9 mouse cellular contexts compared by ENCODE assay signal in the genomic region with DNA sequence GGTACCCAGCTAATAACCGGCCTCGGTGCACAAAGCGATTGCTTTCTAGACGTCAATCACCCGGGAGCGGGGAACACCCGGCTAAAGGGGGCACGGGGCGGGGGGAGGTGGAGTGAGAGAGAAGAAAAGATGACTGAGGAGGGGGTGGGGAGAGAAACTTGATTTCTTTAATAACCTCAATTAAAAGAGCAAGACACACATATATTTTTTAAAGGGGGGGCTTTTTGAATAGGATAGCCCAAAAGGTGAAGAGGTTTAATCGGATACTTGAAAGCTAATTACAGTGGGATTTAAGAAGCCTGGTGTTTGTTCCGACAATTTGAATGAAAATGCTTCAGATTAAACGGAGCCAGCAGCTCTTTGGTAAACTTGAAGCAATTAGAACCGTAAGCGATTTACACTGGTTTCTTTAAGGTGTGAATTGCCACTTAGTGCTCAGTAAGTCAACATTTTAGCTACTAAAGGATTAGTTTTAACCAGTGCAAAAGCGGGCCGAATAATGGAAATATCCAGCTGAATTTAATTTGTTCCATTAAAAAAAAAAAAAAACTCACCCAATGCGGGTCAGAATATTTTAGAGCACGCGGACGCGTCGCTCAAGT. TPM values are rescaled to one million over a fixed set of nuclear protein-coding genes. Genes with fewer than 3 reads are reported as not detected.
DNase-seq lines count a peak whose midpoint lies in the region; ATAC-seq and TF ChIP-seq lines count a peak whose summit lies in the region.
"Had no signal": no experiment of that assay in that cellular context is flagged by ENCODE, and none has a peak within 500 bp of the region (broad histone marks: within the 10 kb centered on the region; RNA-seq: fewer than 3 reads in every experiment).

No protein-coding gene starts in this region.

- under 1% methylated on average over 22 of the region's 22 CpGs for WGBS in kidney, postnatal 0 days
- under 1% methylated on average over 22 of the region's 22 CpGs for WGBS in embryonic facial prominence, embryonic 13.5 days
- under 1% methylated on average over 22 of the region's 22 CpGs for WGBS in intestine, postnatal 0 days
- WGBS in neural tube, embryonic 15.5 days: under 1% methylated on average over 22 of the region's 22 CpGs

- no peak overlapping the region for H3K9ac ChIP-seq in kidney, postnatal 0 days (ENCODE audit: low read depth, low read length)
- peak overlapping the region; percentile 89 for H3K9ac ChIP-seq in embryonic facial prominence, embryonic 13.5 days
- no peak overlapping the region for H3K9ac ChIP-seq in intestine, postnatal 0 days (ENCODE audit: low read depth, low read length)
- H3K9ac ChIP-seq in neural tube, embryonic 15.5 days (replicated peaks): peak overlapping the region; percentile 17; the same call in 1 of the 2 replicates

- H3K4me3 ChIP-seq in kidney, postnatal 0 days (replicated peaks; ENCODE audit: low read depth, low read length): peak overlapping the region; percentile 29
- H3K4me3 ChIP-seq in embryonic facial prominence, embryonic 13.5 days: peak overlapping the region; percentile 62
- peak overlapping the region; percentile 33 for H3K4me3 ChIP-seq in intestine, postnatal 0 days (ENCODE audit: low read depth, low read length)
- H3K4me3 ChIP-seq in neural tube, embryonic 15.5 days (replicated peaks): peak overlapping the region; percentile 41

- DNase-seq in kidney, postnatal 0 days (ENCODE audit: low spot score): no peak
- DNase-seq in kidney, postnatal 4 days: no peak
- DNase-seq in adrenal gland, postnatal 10 days: no peak
- no peak for DNase-seq in urinary bladder, adult 2 months (ENCODE audit: low spot score)
- DNase-seq in adrenal gland, postnatal 25 days: no peak

- H3K4me2 ChIP-seq in kidney, postnatal 0 days (ENCODE audit: low read length): peak overlapping the region; percentile 56
- peak overlapping the region; percentile 71 for H3K4me2 ChIP-seq in embryonic facial prominence, embryonic 13.5 days
- H3K4me2 ChIP-seq in intestine, postnatal 0 days (replicated peaks; ENCODE audit: low read depth): peak overlapping the region; percentile 58
- H3K4me2 ChIP-seq in neural tube, embryonic 15.5 days: peak overlapping the region; percentile 78

- H3K4me1 ChIP-seq in kidney, postnatal 0 days (replicated peaks; ENCODE audit: insufficient read depth, low read length): peaks cover 13% of the 10 kb centered on the region; the same call in 1 of the 2 replicates
- H3K4me1 ChIP-seq in embryonic facial prominence, embryonic 13.5 days: peaks cover 26% of the 10 kb centered on the region
- H3K4me1 ChIP-seq in intestine, postnatal 0 days (replicated peaks; ENCODE audit: control insufficient read depth, insufficient read depth, low read length): peaks cover 8% of the 10 kb centered on the region; the same call in 1 of the 2 replicates
- peaks cover 28% of the 10 kb centered on the region for H3K4me1 ChIP-seq in neural tube, embryonic 15.5 days

- no peak overlapping the region for H3K27ac ChIP-seq in kidney, postnatal 0 days
- H3K27ac ChIP-seq in embryonic facial prominence, embryonic 13.5 days: peak overlapping the region; percentile 97
- no peak overlapping the region for H3K27ac ChIP-seq in intestine, postnatal 0 days (ENCODE audit: low read depth, low read length)
- no peak overlapping the region for H3K27ac ChIP-seq in neural tube, embryonic 15.5 days (replicated peaks)

- H3K9me3 ChIP-seq in kidney, postnatal 0 days (replicated peaks; ENCODE audit: low read length): no peaks in the 10 kb centered on the region
- no peaks in the 10 kb centered on the region for H3K9me3 ChIP-seq in embryonic facial prominence, embryonic 13.5 days
- H3K9me3 ChIP-seq in intestine, postnatal 0 days (ENCODE audit: control insufficient read depth): no peaks in the 10 kb centered on the region
- H3K9me3 ChIP-seq in neural tube, embryonic 15.5 days (replicated peaks): no peaks in the 10 kb centered on the region

- H3K27me3 ChIP-seq in kidney, postnatal 0 days (ENCODE audit: insufficient read depth, low read length): peaks cover 82% of the 10 kb centered on the region
- H3K27me3 ChIP-seq in embryonic facial prominence, embryonic 13.5 days: peaks cover 81% of the 10 kb centered on the region
- H3K27me3 ChIP-seq in intestine, postnatal 0 days (replicated peaks; ENCODE audit: control insufficient read depth, insufficient read depth, low read length): peaks cover 95% of the 10 kb centered on the region
- H3K27me3 ChIP-seq in neural tube, embryonic 15.5 days (replicated peaks): peaks cover 82% of the 10 kb centered on the region

- no peak for TF ChIP-seq CTCF in kidney, postnatal 0 days (IDR thresholded peaks at IDR 0.05; ENCODE audit: low read depth)
- TF ChIP-seq CTCF in intestine, postnatal 0 days (IDR thresholded peaks at IDR 0.05; ENCODE audit: low read depth): no peak

- no peaks in the 10 kb centered on the region for H3K36me3 ChIP-seq in kidney, postnatal 0 days (ENCODE audit: insufficient read depth, low read length)
- no peaks in the 10 kb centered on the region for H3K36me3 ChIP-seq in embryonic facial prominence, embryonic 13.5 days
- H3K36me3 ChIP-seq in intestine, postnatal 0 days (ENCODE audit: control insufficient read depth, insufficient read depth): no peaks in the 10 kb centered on the region
- H3K36me3 ChIP-seq in neural tube, embryonic 15.5 days: no peaks in the 10 kb centered on the region

- no peak for ATAC-seq in kidney, postnatal 0 days (replicated peaks; ENCODE audit: low FRiP score, low read depth)
- no peak for ATAC-seq in embryonic facial prominence, embryonic 13.5 days (ENCODE audit: insufficient number of reproducible peaks, insufficient read depth, low FRiP score, low TSS enrichment, low read depth)
- no peak for ATAC-seq in intestine, postnatal 0 days
- no peak for ATAC-seq in neural tube, embryonic 15.5 days (ENCODE audit: low FRiP score)
- ATAC-seq: Patski had no signal

RNA-seq across cellular contexts. Expression of a gene that starts 1.6 kb away (rescaled TPM):
- not detected in 2 replicates for polyA plus RNA-seq in kidney, postnatal 0 days (2015; fragmentation: Nextera tagmentation; extraction: Ambion mirVana)
- polyA plus RNA-seq in embryonic facial prominence, embryonic 13.5 days (2015; fragmentation: Nextera tagmentation; extraction: Ambion mirVana): 58.2 and 61.9 TPM in 2 replicates
- not detected in 2 replicates for polyA plus RNA-seq in intestine, postnatal 0 days (2015; fragmentation: Nextera tagmentation; extraction: Ambion mirVana)
- polyA plus RNA-seq in neural tube, embryonic 15.5 days (2015; fragmentation: Nextera tagmentation; extraction: Ambion mirVana): 0.19 TPM in 1 of 2 replicates, not detected in the other
- total RNA-seq in adrenal gland, postnatal 10 days (2021): 1 to 10 TPM in 1 of 2 experiments, under 1 TPM in 1; 0.75 to 1.7 TPM
- polyA plus RNA-seq in urinary bladder, adult 2 months (2012; rRNA removed): not detected in 2 replicates
- 0.71 TPM in 1 of 2 replicates, not detected in the other for total RNA-seq in adrenal gland, postnatal 25 days (2021)
- polyA plus RNA-seq: Patski had no signal

Comparison
In these comparisons a context has a peak if more than half of its experiments do, and no peak if none do; other contexts are left out.
1. H3K9ac ChIP-seq: peak in embryonic facial prominence, embryonic 13.5 days (single experiment) and neural tube, embryonic 15.5 days (single experiment); none in kidney, postnatal 0 days (single experiment) and intestine, postnatal 0 days (single experiment).
2. RNA of a gene that starts 1.6 kb away (polyA plus RNA-seq): 58.2 to 61.9 TPM in embryonic facial prominence, embryonic 13.5 days; 0.19 TPM in neural tube, embryonic 15.5 days, not detected in kidney, postnatal 0 days, not detected in intestine, postnatal 0 days and not detected in urinary bladder, adult 2 months; every median in the first group is over 10 times any median in the second.
3. Peak in every context shown above with its lines, with median percentiles within 50 percentile points of each other: H3K4me2 ChIP-seq and H3K4me3 ChIP-seq.